Mouse (Mus musculus): Measurements from ENCODE around the gene Rgma. TPM values are rescaled to one million over a fixed set of nuclear protein-coding genes. Genes with fewer than 3 reads are reported as not detected.

The Rgma gene
- total RNA-seq (2021) (10 to 100 TPM; 54.6 to 83.7 TPM), polyA plus RNA-seq (2012; rRNA removed) (27.4 and 28.7 TPM in 2 replicates)
- long read RNA-seq, transcript Rgma-201 (4 exons, 3,586 nt) = major isoform, 11 of 19 reads
- long read RNA-seq, partial matches to known transcripts = 1 of 19 reads
- long read RNA-seq, other reads (novel, unspliced or antisense) = 3 of 19 reads

DNA sequence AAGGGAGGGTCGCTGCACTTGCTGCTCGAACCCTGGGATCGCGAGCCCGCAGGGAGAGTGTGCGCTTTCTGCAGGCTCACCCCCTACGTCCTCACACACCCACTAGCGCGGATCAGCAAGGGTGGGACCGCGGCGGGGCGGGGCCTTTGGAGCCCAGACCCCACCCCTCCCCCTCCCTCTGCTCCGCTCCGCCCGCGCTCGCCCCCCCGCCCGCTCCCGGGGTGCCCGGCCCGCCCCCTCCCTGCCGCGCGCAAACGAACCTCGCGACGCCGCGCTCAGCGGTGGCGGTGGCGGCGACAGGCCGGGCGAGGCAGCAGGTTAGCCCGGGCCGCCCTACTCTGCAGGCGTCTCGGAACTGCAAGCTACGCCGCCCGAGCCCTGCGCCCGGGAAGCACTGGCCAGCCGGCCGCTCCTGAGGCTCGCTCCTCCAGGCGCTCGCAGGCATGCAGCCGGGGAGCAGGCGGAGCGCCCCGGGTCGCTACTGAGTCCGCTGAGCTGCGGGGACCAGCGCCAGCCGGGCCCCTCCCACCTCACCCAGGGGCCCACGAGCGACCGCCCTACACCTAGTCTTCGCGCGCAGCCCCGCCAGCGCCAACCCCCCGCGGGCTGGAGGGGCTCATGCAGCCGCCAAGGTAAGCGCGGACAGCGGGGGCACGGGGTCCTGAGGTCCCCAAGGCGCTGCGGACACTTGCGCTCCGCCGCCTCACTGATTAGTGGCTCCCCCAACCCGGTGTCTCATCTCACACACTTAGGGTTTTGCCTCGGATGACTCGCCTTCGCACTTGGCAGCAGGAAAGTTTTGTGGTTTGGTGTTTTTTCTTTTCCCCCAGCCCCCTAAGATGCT, at the start of gene Rgma:
TSS of gene Rgma (plus strand) at position 253 of the 844 bp plus-strand sequence.
- peak within 1 kb of the TSS; percentile 94 for H3K9ac ChIP-seq (ENCODE audit: low read depth, low read length)
- H3K27me3 ChIP-seq (ENCODE audit: control insufficient read depth, insufficient read depth, low read length) = no peaks in the 10 kb centered on the region
- intact Hi-C loops (cut with DNase I) = loop anchor here (2.0 to 10.0 kb wide), 5 partner anchors 45 to 351 kb away; no protein-coding TSS in a partner anchor

GRCm38 (mm10) chr7:73326236-73326635, 49.1 kb upstream of the Rgma start:
- WGBS = 70% methylated on average over 14 of the region's 14 CpGs
- Histone ChIP-seq H3K4me3 (no peak overlapping the region), H3K36me3 (ENCODE audit: control insufficient read depth, insufficient read depth, low read length) (peaks cover 4% of the 10 kb centered on the region; the same call in 1 of the 2 replicates), H3K27me3 (ENCODE audit: control insufficient read depth, insufficient read depth, low read length) (no peaks in the 10 kb centered on the region), H3K27ac (peak overlapping the region; percentile 54), H3K79me2 (replicated peaks; ENCODE audit: control insufficient read depth, insufficient read depth, low read length) (no peaks in the 10 kb centered on the region), H3K4me1 (ENCODE audit: control insufficient read depth, insufficient read depth, low read length) (peaks cover 11% of the 10 kb centered on the region), H3K9ac (ENCODE audit: low read depth, low read length) (no peak overlapping the region)
- intact Hi-C loops (cut with DNase I) = loop anchor here (2.0 kb wide), 2 partner anchors 29 to 51 kb away; no protein-coding TSS in a partner anchor
- peak; percentile 44 to 49 for DNase-seq
- TF ChIP-seq CTCF (IDR thresholded peaks at IDR 0.05) (no peak), POLR2A (IDR thresholded peaks at IDR 0.05; ENCODE audit: insufficient read depth, low read depth, low read length) (peak; percentile 39), EP300 (IDR thresholded peaks at IDR 0.05; ENCODE audit: insufficient read depth, low read depth, low read length) (no peak)

More for the DNA sequence above, at the start of gene Rgma:
- TF ChIP-seq POLR2A (IDR thresholded peaks at IDR 0.05; ENCODE audit: insufficient read depth, low read depth, low read length) (peak; percentile 74; the same call in 1 of the 2 replicates), EP300 (IDR thresholded peaks at IDR 0.05; ENCODE audit: insufficient read depth, low read depth, low read length) (no peak)
- no peaks in the 10 kb centered on the region for H3K79me2 ChIP-seq (replicated peaks; ENCODE audit: control insufficient read depth, insufficient read depth, low read length)
- peak; percentile 80 to 82 for DNase-seq
- peak within 1 kb of the TSS; percentile 75 for H3K27ac ChIP-seq
- peaks cover 5% of the 10 kb centered on the region for H3K4me1 ChIP-seq (ENCODE audit: control insufficient read depth, insufficient read depth, low read length)
- H3K4me3 ChIP-seq = peak within 1 kb of the TSS; percentile 67
- WGBS = under 1% methylated on average over 67 of the region's 85 CpGs
- H3K36me3 ChIP-seq (ENCODE audit: control insufficient read depth, insufficient read depth, low read length) = peaks cover 2% of the 10 kb centered on the region; the same call in 1 of the 2 replicates

- Histone ChIP-seq H3K4me3 (no peak overlapping the region), H3K9ac (ENCODE audit: low read depth, low read length) (no peak overlapping the region), H3K27me3 (ENCODE audit: control insufficient read depth, insufficient read depth, low read length) (no peaks in the 10 kb centered on the region), H3K27ac (peak overlapping the region; percentile 54), H3K79me2 (replicated peaks; ENCODE audit: control insufficient read depth, insufficient read depth, low read length) (no peaks in the 10 kb centered on the region), H3K36me3 (ENCODE audit: control insufficient read depth, insufficient read depth, low read length) (peaks cover 4% of the 10 kb centered on the region; the same call in 1 of the 2 replicates), H3K4me1 (ENCODE audit: control insufficient read depth, insufficient read depth, low read length) (peaks cover 11% of the 10 kb centered on the region)
- TF ChIP-seq POLR2A (IDR thresholded peaks at IDR 0.05; ENCODE audit: insufficient read depth, low read depth, low read length) (no peak), EP300 (IDR thresholded peaks at IDR 0.05; ENCODE audit: insufficient read depth, low read depth, low read length) (no peak), CTCF (IDR thresholded peaks at IDR 0.05) (no peak)
- WGBS = 90% methylated on average over 11 of the region's 11 CpGs
- DNase-seq = no peak
- intact Hi-C loops (cut with DNase I) = loop anchor here (2.0 kb wide), 2 partner anchors 28 to 52 kb away; no protein-coding TSS in a partner anchor
These were observed 48.6 kb upstream of the Rgma start for GRCm38 (mm10) chr7:73326680-73327079.

- peak; percentile 57 to 69 for DNase-seq
- 43% methylated on average over 8 of the region's 8 CpGs for WGBS
- no peaks in the 10 kb centered on the region for H3K27me3 ChIP-seq (ENCODE audit: control insufficient read depth, insufficient read depth, low read length)
- TF ChIP-seq CTCF (IDR thresholded peaks at IDR 0.05) (no peak), EP300 (IDR thresholded peaks at IDR 0.05; ENCODE audit: insufficient read depth, low read depth, low read length) (no peak), POLR2A (IDR thresholded peaks at IDR 0.05; ENCODE audit: insufficient read depth, low read depth, low read length) (peak; percentile 37; the same call in 1 of the 2 replicates)
- no peak overlapping the region for H3K9ac ChIP-seq (ENCODE audit: low read depth, low read length)
- H3K27ac ChIP-seq = peak overlapping the region; percentile 54
- H3K36me3 ChIP-seq (ENCODE audit: control insufficient read depth, insufficient read depth, low read length) = peaks cover 4% of the 10 kb centered on the region; the same call in 1 of the 2 replicates
- peaks cover 11% of the 10 kb centered on the region for H3K4me1 ChIP-seq (ENCODE audit: control insufficient read depth, insufficient read depth, low read length)
- intact Hi-C loops (cut with DNase I) = loop anchor here (2.0 kb wide), 2 partner anchors 28 to 52 kb away; no protein-coding TSS in a partner anchor
- no peak overlapping the region for H3K4me3 ChIP-seq
- H3K79me2 ChIP-seq (replicated peaks; ENCODE audit: control insufficient read depth, insufficient read depth, low read length) = no peaks in the 10 kb centered on the region
These were observed 48.1 kb upstream of the Rgma start for GRCm38 (mm10) chr7:73327193-73327592.

DNA sequence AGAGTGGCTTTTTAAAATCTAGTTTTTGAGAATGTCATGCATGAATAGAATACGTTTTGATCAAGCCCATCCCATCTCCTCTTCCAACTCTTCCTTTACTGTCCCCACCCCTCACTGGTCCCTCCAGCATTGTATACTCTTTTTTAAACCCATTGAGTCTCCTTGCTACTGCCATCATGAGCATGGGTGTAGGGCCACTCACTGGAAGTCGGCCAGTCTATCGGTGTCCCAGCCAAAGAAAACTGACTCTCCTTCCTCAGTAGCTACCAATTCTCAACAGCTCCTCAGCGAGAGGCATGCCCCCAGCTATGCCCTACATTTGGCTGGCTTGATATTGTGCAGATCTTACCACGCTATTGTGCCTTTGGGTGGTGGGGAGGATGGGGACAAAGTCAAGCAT, 47.7 kb upstream of the Rgma start:
- H3K4me3 ChIP-seq = no peak overlapping the region
- WGBS = 48% methylated on average over 5 of the region's 5 CpGs
- TF ChIP-seq POLR2A (IDR thresholded peaks at IDR 0.05; ENCODE audit: insufficient read depth, low read depth, low read length) = no peak
- TF ChIP-seq EP300 (IDR thresholded peaks at IDR 0.05; ENCODE audit: insufficient read depth, low read depth, low read length) = no peak
- TF ChIP-seq CTCF (IDR thresholded peaks at IDR 0.05) = no peak
- peaks cover 4% of the 10 kb centered on the region; the same call in 1 of the 2 replicates for H3K36me3 ChIP-seq (ENCODE audit: control insufficient read depth, insufficient read depth, low read length)
- no peak overlapping the region for H3K9ac ChIP-seq (ENCODE audit: low read depth, low read length)
- DNase-seq = no peak
- peaks cover 11% of the 10 kb centered on the region for H3K4me1 ChIP-seq (ENCODE audit: control insufficient read depth, insufficient read depth, low read length)
- intact Hi-C loops (cut with DNase I) = loop anchor here (2.0 kb wide), 2 partner anchors 27 to 53 kb away; no protein-coding TSS in a partner anchor
- H3K79me2 ChIP-seq (replicated peaks; ENCODE audit: control insufficient read depth, insufficient read depth, low read length) = no peaks in the 10 kb centered on the region
- peak overlapping the region; percentile 54 for H3K27ac ChIP-seq
- no peaks in the 10 kb centered on the region for H3K27me3 ChIP-seq (ENCODE audit: control insufficient read depth, insufficient read depth, low read length)
